Mouse (Mus musculus): ENCODE measurements around the gene Pcid2. TPM values are rescaled to one million over a fixed set of nuclear protein-coding genes. Genes with fewer than 3 reads are reported as not detected.

Pcid2 gene
- 10 to 100 TPM; 31.5 to 33.8 TPM for total RNA-seq (2021)

GRCm38 (mm10) chr8:13105087-13105881, at the start of gene Pcid2, which contains the start of gene Cul4a:
Pcid2 (minus strand) TSS chr8:13105459.
Cul4a (plus strand) TSS chr8:13105621.
- peak; percentile 98 for DNase-seq
- intact Hi-C loops (cut with DNase I) = no loop called here

- DNase-seq = no peak
- intact Hi-C loops (cut with DNase I) = no loop called here
These were observed 48.8 kb upstream of the Pcid2 start for GRCm38 (mm10) chr8:13154099-13154498.

- DNase-seq = no peak
- intact Hi-C loops (cut with DNase I) = no loop called here
These were observed 45.7 kb upstream of the Pcid2 start for GRCm38 (mm10) chr8:13150929-13151328.

GRCm38 (mm10) chr8:13149866-13150265, 44.6 kb upstream of the Pcid2 start:
- intact Hi-C loops (cut with DNase I) = no loop called here
- no peak for DNase-seq

GRCm38 (mm10) chr8:13149287-13149686, 44.0 kb upstream of the Pcid2 start:
- intact Hi-C loops (cut with DNase I) = no loop called here
- no peak for DNase-seq

GRCm38 (mm10) chr8:13148476-13148875, 43.2 kb upstream of the Pcid2 start:
- DNase-seq = no peak
- intact Hi-C loops (cut with DNase I) = no loop called here

- intact Hi-C loops (cut with DNase I) = no loop called here
- no peak for DNase-seq
These were observed 36.4 kb upstream of the Pcid2 start for GRCm38 (mm10) chr8:13141681-13142080.

- DNase-seq = no peak
- intact Hi-C loops (cut with DNase I) = loop anchor here (10.0 kb wide), 2 partner anchors 125 to 625 kb away; no protein-coding TSS in a partner anchor
These were observed 34.5 kb upstream of the Pcid2 start for GRCm38 (mm10) chr8:13139641-13140182.

GRCm38 (mm10) chr8:13132220-13132619, 27.0 kb upstream of the Pcid2 start:
- DNase-seq = peak; percentile 60
- intact Hi-C loops (cut with DNase I) = loop anchor here (10.0 kb wide), 2 partner anchors 133 to 633 kb away; no protein-coding TSS in a partner anchor

- intact Hi-C loops (cut with DNase I) = no loop called here
- no peak for DNase-seq
These were observed 19.6 kb upstream of the Pcid2 start for GRCm38 (mm10) chr8:13124897-13125296.

- intact Hi-C loops (cut with DNase I) = no loop called here
- DNase-seq = no peak
These were observed 17.7 kb upstream of the Pcid2 start for GRCm38 (mm10) chr8:13122887-13123421.

- intact Hi-C loops (cut with DNase I) = no loop called here
- DNase-seq = no peak
These were observed 15.8 kb upstream of the Pcid2 start for GRCm38 (mm10) chr8:13120882-13121665.

- intact Hi-C loops (cut with DNase I) = no loop called here
These were observed 13.3 kb upstream of the Pcid2 start for GRCm38 (mm10) chr8:13118516-13118915.

GRCm38 (mm10) chr8:13117096-13117495, 11.8 kb upstream of the Pcid2 start:
- DNase-seq = no peak
- intact Hi-C loops (cut with DNase I) = no loop called here

More at GRCm38 (mm10) chr8:13118516-13118915, 13.3 kb upstream of the Pcid2 start:
- no peak for DNase-seq

- intact Hi-C loops (cut with DNase I) = no loop called here
- no peak for DNase-seq
These were observed 8.0 kb upstream of the Pcid2 start for GRCm38 (mm10) chr8:13113232-13113631.

GRCm38 (mm10) chr8:13111917-13112316, 6.7 kb upstream of the Pcid2 start:
- intact Hi-C loops (cut with DNase I) = no loop called here
- no peak for DNase-seq

GRCm38 (mm10) chr8:13109416-13109960, 4.2 kb upstream of the Pcid2 start:
- no peak for DNase-seq
- intact Hi-C loops (cut with DNase I) = no loop called here

GRCm38 (mm10) chr8:13108967-13109366, 3.7 kb upstream of the Pcid2 start:
- DNase-seq = no peak
- intact Hi-C loops (cut with DNase I) = no loop called here

- intact Hi-C loops (cut with DNase I) = no loop called here
- no peak for DNase-seq
These were observed 2.9 kb upstream of the Pcid2 start for GRCm38 (mm10) chr8:13107990-13108638.

- DNase-seq = peak; percentile 54
- intact Hi-C loops (cut with DNase I) = no loop called here
These were observed 771 bp upstream of the Pcid2 start for GRCm38 (mm10) chr8:13105908-13106551.

Data from left cerebral cortex, postnatal 4 days (tissue).